Mouse (Mus musculus) left cerebral cortex, adult 11 months (tissue): ENCODE measurements around the gene Chrna4.

Experiments used
- DNase-seq: peaks from one replicate; pipeline ENCODE4 v3.0.0; 2022; ENCODE audit warnings: low spot score

Chrna4 gene

DNA sequence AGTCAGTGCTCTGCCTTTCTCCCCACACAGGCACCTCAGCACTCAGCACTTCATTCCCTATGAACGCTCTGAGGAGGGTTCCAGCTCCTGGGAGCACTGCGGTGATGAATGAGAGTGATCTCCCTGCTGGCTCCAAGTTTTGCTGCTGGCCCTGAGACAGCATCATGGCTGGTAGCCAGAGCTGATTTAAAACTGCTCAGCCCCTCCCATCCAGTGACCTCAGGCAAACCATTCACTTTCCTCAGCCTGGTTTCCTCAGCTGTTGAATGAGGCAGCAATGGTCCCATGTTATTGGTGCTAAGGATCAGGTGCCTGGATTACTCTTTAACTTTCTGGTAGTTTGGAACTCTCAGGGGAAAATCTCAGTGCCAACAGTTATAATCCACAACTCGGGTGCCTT is at the start of gene Chrna4:
Gene Chrna4 (minus strand): TSS at position 110 of the 400 bp plus-strand sequence.
- no peak for DNase-seq

DNA sequence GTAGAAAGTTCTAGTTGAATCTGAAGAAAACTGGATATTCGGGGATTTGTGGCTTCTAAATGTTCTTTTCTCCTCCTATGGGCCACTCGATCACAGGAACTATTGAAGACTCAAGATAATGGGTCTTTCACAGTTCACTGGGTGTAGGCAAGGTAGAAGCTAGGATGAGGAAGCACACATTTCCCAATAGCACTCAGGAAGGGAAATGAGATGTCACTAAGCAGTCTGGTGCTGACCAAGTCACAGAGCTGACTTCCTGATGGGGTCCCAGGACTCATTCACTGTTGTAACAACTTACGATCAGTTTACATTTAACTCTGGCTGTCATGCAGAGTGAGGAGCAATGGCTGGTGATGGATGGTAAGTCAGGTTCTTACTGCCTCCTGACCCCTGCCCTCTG is 46.8 kb upstream of the Chrna4 start:
- DNase-seq: no peak

DNA sequence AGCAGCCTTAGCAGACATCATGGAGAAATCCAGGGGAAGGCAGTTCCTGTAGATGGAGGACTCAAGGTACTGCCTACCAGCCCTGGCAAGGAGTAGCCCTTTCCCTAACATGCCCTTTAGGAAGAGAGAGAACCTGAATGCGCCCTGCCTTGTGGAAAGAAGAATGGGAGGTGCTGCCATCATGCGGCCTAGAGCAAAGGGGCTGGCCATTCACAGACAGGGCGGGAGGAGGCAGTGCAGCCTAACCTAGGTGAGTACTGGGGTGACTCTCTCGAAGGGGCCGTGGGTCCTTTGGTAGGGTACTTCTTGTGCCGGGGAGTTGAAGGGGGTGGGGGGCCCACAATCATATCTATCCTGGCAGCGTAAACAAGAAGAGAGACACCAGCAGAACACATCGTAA is 41.7 kb upstream of the Chrna4 start:
- no peak for DNase-seq

DNA sequence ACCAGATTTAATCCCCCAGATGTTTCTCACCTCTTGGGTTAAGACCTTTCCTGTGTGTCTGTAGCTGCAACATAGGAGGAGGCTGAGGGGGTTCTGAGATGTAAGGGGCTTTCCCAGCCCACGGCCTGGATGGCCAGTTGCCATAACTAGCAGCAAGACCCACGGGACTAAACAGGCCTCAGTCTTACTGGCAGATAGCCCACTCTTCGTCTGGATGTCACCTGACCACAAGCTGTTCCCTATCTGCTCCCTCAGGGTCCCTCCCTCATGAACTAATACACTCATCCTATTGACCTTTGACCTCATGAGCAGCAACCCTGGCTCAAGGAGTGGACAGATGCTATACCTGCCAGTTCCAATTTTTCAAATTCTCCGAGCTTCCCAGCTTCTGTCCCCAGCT is 40.6 kb upstream of the Chrna4 start:
- DNase-seq: no peak

DNA sequence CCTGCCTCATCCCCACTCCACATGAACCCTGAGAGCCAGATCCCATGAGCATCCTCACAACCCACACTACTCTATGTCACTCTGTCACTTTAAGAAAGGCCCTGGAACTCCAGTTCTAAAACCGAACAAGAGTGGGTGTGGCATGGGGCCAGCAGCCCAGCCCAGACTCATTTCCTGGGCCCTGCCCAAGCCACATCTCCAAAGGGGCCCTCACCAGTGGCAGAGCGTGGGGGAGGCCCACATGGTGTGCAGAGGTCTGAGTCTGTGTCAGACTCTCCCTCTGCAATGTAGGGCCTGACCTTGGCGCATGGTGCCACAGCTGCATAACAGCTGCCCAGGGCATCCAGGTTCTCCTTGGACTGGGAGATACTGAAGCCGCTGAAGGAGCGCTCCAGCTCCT is 37.5 kb upstream of the Chrna4 start:
- no peak for DNase-seq

DNA sequence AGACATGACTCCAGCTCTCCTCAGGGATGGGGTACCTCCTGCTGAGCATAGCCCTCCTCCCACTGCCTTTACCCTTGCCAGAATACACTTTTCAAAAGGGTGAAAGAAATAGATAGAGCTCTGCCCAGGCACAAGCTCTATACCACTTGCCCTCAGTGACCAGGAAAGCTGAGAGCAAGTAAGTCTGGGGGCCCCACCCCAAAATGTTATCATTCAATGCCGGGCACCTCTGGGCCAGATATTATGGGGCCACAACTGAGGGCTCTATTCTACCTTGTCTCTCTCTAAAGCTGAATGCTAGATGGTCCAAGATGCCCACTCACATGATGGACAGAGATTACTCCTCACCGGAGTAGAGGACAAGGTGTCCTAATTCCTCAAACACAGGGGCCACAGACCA is 36.2 kb upstream of the Chrna4 start:
- DNase-seq: no peak

DNA sequence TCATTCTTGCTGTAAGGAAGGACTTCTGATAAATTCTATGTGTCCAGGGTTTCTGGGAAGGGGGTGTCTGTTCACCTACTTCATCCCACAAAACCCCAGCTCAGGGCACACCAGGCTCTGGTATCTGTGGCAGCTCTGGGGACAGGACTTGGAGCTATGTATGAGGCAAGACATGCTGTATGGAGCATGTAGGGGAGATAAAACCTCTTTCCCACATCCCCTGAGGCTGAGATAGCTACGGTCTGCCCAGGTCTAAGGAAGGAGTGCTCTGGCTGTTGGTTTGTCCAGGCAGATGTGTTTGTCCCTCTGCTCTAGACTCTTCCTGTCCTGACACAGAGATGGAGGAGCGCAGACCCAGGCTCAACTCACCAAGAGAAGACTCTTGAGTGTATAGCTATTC is 35.6 kb upstream of the Chrna4 start:
- no peak for DNase-seq

DNA sequence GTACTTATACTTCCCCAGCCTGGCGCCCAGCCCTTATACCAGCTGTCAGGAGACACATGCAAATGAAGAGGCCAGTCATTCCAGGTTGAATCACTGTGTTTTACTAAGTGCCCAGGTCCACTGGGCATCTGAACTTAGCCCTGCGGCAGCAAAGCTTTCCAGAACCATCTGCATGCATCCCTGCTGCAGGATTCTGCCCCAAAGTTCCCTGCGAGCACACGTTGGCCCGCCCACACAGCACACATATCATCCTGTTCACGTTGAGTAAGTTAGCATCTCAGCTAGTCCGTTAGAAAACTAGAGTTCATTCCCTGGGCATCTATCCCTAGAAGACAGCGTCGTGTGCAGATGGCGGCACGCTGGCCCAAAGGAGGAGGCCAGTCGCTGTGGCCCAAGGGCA is 32.2 kb upstream of the Chrna4 start:
- no peak for DNase-seq

DNA sequence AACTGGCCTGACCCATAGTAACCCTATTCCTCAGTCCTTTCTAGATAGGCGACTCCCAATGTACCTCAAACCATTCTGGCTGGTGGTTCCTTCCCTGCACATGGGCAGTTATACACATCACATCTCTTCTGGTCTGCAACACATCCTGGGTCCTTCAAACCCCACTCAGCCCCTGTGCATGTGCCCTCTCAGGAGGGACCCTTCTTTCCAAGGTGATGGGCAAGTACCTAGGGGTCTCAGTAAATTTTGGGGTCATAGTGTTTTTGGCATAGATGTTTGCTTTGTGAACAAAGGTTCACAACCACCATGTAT is 29.0 kb upstream of the Chrna4 start:
- DNase-seq: no peak

DNA sequence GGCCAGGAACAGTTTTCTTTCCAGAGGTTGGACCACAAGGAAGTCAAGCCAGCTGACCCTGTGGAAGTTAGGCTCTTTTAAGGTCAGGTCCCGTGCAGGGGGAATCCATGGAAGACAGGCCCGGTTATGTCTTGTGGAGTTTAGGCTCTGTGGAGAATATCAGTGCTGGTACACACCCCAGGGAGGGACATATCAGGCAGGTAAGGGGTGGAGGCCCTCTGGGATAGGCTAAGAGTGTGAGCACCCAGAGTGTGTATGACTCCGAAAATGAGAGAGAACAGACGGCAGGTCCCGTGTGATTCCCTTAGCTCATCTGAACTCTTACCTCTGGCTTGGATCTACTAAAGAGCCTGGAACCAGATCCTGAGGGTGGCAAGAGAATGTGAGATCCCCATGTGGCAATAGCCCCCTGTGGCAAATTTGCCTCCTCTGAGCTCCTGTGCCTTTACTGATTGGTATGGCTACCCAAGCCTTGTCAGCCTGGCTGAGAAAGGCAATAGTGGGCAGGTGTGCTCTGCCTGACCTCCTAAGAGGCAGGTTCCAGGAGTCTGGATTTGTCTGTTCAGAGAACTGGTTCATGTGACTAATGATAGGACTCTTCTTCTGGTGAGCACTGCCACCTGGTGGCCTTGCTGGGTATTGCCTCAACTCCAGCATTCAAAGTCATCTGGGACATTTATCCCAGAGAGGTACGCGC is 28.5 kb upstream of the Chrna4 start:
- peak; percentile 74 for DNase-seq

DNA sequence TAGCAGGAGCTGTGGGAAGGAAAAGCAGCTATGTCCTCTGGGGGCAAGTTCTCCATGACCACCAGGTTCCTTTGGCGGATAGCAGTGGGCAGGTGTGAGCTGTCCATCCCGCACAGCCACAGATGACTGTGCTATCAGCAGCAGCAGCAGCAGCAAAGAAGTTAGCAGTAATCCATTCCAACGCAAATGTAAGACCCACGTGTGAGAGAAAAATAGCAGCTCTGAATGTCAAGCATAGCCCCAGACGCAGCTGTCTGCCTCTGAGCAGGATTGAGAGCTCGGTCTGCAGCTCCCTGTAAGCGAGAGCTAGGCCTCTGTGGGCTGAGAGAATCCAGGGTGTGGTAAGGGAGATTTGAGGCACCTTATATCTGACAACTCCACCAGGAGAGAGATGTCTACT is 26.8 kb upstream of the Chrna4 start:
- DNase-seq: peak; percentile 71

DNA sequence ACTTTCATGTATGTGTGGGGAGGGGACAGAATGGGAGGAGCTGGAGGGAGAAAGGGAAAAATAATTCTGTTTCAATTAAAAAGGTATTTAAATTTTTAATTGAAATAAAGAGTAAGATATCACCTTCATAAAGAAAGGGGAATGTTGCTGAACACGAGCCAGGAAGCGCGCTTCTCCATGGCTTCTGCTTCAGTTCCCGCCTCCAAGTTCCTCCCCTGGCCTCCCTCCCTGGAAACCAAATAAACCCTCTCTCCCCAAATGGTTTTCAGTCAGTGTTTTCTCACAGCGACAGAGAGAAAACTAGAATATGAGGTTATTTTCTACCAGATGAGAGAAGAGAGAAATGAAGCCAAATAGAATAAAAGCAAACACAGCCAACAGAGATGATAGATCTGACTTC is 25.2 kb upstream of the Chrna4 start:
- DNase-seq: no peak

DNA sequence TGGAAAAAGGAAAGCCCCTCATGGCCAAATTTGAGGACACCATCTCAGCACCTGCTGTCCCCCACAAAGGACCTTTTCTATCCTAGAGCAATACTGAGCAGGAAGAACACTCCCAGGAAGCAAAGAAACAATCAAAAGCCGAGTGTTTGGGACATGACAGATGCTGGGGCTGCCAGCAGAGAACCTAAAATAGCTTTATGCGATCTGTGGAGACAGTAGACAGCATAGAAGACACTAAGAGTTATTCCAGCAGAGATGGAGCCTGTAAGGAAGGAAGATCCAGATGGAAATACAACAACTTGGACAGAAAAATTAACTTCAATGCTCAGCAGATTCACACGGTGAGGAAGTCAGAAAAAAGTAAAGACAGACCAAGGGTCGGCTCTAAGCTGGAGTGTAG is 22.5 kb upstream of the Chrna4 start:
- DNase-seq: no peak

DNA sequence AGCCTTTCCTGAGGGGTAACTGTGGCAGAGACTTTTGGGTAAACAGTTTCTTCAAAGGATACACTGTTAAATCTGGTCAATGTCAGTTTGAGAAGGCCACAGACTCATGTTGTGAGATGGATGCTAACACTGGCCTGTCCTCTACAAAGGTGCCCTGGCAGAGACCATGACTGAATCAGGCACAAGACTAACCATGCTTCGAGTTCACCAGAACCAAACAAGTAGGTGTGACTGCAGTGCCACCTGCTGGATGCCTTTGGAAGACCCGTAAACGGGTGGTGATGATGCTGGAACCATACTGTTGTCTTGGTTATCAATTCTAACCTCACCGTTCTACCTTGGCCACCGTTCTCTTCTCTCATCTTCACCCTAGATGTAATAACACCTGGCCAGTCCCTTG is 16.8 kb upstream of the Chrna4 start:
- peak; percentile 76 for DNase-seq

DNA sequence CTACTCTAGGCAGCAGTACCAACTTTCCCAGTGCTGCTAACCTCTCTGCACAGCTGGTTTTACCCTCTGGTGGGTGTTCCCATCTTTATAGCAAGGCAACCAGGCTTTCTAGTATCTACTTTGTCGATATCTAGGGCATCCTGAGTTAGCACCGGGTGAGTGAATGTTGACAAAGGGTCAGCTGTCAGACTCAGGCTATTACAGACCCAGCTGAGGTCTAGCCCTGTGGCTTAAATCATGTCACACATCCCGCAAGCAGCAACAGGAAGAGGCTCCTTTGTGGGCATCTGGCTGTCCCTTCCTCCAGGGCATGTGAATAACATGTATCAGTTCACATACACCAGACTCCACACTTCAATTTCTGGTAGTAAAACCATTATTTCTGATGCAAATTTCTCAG is 14.8 kb upstream of the Chrna4 start:
- DNase-seq: no peak

DNA sequence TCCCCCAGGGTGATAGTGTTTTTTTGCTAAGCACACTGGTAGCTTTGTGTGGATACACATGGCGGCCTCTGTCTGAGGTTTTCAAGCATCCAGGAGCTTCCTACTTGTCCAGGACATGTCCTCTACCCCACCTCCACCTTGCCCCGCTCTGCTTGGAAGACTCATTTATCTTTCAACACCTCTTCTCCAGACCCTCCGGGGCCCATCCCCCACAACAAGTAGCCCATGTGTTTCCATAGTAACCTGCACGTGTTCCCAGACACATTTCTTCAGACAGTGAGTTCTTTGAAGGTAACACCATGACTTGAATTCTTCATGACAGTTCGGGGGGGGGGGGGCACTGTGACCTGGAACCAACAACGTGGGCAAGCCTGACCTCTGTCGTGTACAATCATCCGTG is 14.0 kb upstream of the Chrna4 start:
- DNase-seq: no peak

DNA sequence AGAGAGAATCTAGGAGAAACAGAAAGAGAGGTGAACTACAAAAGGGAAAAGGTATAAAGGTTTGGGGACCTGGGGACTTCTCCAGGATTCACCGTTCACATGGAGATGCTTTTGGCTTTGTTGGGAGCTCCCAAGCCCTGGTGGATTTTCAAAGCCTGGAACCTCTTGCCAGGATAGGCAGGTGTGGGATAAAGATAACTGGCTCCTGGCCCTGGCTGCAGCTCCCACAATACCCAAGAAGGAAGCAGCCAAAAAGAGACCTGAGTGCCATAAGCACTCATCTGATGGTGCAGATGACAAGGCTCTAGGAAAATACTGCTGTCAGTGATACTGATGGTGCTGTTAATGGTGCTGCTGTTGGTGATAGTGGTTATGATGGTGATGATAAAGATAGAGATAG is 8.8 kb upstream of the Chrna4 start:
- DNase-seq: no peak

DNA sequence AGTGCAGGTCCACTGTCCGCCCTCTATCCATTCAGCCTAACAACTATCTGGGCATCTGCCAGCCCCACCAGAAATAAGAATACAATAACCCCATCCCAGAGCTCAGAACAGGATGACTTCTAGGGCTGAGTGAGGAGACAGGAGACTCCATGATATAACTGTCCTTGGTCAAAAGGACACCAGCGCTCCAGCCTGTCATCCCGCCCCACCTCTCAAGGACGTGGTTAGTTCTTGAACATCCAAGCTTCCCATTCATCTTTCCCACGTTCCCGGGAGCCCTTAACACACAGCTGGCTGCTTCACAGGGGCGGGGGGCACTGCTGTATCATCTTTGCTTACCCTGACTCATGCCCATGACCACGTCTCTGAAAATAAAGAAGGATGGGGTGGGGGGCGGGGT is 5.6 kb upstream of the Chrna4 start:
- DNase-seq: no peak

DNA sequence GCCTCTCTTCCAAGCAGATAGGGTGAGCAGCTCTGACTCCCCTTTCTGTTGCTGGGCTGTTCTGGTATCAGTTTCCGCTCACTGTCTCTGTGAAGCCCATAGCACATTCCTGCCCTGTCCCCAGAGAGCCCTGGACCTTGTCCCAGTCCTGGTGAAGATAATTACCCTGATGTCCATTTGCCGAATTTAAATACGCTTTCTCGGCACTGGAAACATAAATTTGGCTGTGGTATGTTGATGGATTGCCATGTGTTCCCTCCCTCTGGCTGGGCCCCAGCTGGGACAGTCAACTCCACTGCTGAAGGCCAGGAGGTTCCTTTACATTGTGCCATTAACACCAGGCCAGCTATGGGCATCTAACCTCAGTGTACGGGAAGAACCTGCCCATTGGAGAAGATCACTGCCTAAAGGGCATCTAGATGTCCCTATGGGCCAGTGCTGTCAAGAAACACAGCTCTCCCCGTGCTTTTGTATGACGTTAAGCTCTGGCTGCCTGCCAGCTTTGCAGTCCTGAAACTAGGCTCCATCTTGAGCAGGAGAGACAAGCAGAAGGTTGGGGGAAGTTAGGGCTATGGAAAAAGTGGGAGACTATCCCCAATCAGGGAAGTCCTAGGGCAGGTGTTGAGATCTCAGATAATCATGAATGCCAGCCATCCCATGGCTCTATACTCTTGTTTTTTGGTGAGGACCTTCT is 5.1 kb upstream of the Chrna4 start:
- no peak for DNase-seq

DNA sequence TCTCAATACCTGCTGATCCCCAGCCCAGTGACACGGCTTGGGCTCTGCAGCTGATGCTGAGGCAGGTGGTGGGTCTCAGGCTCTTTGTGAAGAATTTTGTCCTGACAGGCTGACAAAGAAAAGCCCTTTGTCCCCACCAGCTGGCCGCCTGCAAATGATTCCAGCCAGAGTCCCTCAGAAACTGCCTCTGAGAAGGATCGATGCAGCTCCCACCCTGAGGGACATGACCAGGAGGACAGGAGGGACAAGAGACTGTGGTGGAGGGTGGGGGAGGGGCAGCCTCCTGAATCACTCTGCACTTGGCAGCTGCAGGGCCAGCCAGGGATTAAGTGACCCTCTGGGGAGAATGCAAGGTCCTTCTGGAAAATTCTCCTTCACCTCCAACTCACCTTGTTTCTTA is 655 bp upstream of the Chrna4 start:
- no peak for DNase-seq

DNA sequence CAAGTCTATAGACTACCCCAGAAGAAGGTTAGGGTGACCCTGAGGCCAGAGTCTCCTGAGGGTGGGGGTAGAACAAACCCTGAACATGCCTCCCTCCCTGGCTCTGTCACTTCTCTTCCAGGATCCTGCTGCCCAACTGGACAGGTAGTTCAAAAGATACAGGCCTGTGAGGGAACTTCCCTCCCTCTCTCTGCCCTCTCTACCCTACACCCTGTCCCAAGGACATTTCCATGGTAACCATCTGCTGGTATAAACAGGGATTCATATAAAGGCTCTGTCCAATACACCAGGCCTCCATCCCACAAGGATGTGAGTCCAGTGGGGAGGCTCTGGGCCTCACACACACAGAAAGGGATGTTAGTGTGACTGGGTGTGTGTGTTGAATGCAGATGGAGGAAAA is 970 bp downstream of the Chrna4 start:
- no peak for DNase-seq

DNA sequence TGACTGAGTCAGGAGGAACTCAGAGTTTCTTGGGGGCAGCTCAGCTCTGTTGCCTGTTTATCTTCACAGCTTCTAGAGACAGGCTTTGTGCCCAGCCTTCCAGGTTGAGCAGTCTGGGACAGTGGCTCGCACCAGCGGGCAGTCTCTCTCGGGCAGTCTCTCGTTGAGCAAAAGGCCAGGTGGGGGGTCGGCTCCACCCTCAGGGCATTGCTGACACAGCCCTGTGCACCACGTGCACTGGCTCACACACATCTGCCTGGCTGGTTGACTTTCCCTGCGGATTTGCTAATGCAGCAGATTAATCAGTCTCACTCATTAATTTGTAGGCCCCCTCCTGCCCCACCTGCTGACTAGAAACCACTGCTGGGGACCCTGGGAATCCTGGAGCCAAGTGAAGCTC is 1.4 kb downstream of the Chrna4 start:
- DNase-seq: no peak

DNA sequence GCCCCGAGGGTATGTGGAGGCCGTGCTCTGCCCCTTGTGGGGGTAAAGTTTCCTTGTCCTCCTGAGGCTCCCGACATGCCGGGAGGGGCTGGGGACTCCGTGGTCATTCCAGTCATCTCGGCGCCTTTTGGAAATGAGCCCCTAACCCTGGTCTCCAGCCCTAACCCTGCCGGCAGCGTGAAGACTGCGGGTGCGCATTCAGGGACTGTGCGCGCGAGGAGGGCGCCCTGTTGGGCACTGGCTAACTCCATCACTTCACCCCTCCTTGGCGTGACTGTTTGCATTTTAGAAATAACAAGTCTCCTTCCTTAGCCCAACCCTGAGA is 4.0 kb downstream of the Chrna4 start:
- no peak for DNase-seq

DNA sequence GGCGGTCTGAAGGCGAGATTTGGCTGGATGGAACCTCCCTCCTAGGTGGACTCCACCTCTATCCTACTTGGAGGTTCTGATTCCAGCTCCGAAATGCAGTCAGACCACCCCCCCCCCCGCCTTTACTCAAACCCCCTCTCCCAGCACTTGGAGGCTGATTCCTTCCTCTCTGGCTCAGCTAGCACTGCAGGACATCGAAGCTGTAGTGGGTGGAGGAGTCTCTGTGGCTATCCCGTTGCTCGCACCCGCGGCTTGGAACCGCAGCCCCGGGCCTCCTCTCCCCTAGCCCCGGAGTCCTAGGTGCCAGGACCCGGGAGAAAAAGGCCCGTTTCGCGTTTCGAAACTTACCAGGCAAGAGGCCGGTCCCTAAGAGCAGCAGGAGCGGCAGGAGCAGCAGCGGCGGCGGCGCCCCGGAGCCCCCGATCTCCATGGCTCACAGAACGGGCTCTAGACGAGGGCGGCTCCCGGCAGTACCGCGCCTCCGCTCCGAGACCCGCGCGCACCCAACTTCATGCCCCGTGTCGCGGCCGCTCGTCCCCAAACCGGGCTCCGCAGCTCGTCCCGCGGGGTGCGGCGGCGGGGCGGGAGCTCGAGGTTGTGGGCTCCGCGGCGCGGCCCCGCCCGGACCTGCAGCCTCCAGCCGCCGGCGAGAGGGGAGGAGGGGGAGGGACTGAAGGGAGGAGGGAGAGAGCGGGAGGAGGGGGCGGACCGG is 4.5 kb downstream of the Chrna4 start:
- DNase-seq: no peak
